Mouse (Mus musculus) heart, adult 2 months (tissue): ENCODE data around the gene Hadha. TPM values are rescaled to one million over a fixed set of nuclear protein-coding genes. Genes with fewer than 3 reads are reported as not detected.

ENCODE experiments used
- DNase-seq, 2 experiments: peaks; one replicate each; pipeline ENCODE4 v3.0.0; 2021
- H3K27ac ChIP-seq: fragments of 200-600 bp; 2 replicates; pipeline ENCODE4 v1.8.1; 2022
- H3K27me3 ChIP-seq: fragments of 200-500 bp; 2 replicates; pipeline ENCODE4 v1.6.1; 2012; ENCODE audit warnings: mild to moderate bottlenecking, low read length, inconsistent platforms, mixed read lengths; ENCODE audit not compliant: control insufficient read depth, insufficient read depth
- H3K36me3 ChIP-seq: fragments of 200-500 bp; 2 replicates; pipeline ENCODE4 v1.6.1; 2012; ENCODE audit warnings: low read length, inconsistent platforms; ENCODE audit not compliant: control insufficient read depth, insufficient read depth
- H3K4me1 ChIP-seq: fragments of 200-500 bp; 2 replicates; pipeline ENCODE4 v1.6.1; 2011; ENCODE audit warnings: low read length; ENCODE audit not compliant: control insufficient read depth, insufficient read depth
- H3K4me3 ChIP-seq: fragments of 200-600 bp; 2 replicates; pipeline ENCODE4 v1.8.1; 2022
- H3K79me2 ChIP-seq: fragments of 200-500 bp; replicated peaks from 2 replicates; pipeline ENCODE4 v1.6.1; 2012; ENCODE audit warnings: mild to moderate bottlenecking, inconsistent platforms, low read length, moderate library complexity, mixed read lengths; ENCODE audit not compliant: control insufficient read depth, insufficient read depth
- H3K9ac ChIP-seq: fragments of 200-500 bp; 2 replicates; pipeline ENCODE4 v1.6.1; 2012; ENCODE audit warnings: low read depth, mild to moderate bottlenecking, control low read depth, inconsistent platforms, low read length, mixed read lengths
- CTCF ChIP-seq: fragments of 200-600 bp; IDR thresholded peaks from 2 replicates; pipeline ENCODE4 v1.8.1; 2022; ENCODE audit warnings: antibody characterized with exemption, mild to moderate bottlenecking, moderate library complexity
- EP300 ChIP-seq: fragments of 200-500 bp; IDR thresholded peaks from 2 replicates; pipeline ENCODE4 v1.6.1; 2011; ENCODE audit warnings: low read depth, low read length, control low read depth; ENCODE audit not compliant: insufficient read depth
- POLR2A ChIP-seq: fragments of 200-500 bp; IDR thresholded peaks from 2 replicates; pipeline ENCODE4 v1.6.1; 2011; ENCODE audit warnings: mild to moderate bottlenecking, low read depth, low read length, control low read depth; ENCODE audit not compliant: insufficient read depth
- WGBS: fragments of 180-500 bp; shearing (Covaris S2); methylation state at CpG from one replicate; pipeline ENCODE4 v1.1.7; 2018; 5-methylcytosine and 5-hydroxymethylcytosine counted together
- intact Hi-C: fragments of 180-260 bp; cut with DNase I; formaldehyde crosslinking; loops from one replicate; pipeline ENCODE4 v1.15.1; 2025
- polyA plus RNA-seq: library from polyadenylated mRNA; depleted of rRNA; stranded (reverse); fragments of >200 nt; gene quantifications from 2 replicates; pipeline ENCODE4 v1.2.3, GENCODE M21; 2012
- total RNA-seq, 2 experiments: library from RNA; stranded (reverse); gene quantifications; 2 replicates each; pipeline ENCODE4 v1.2.3; 2021

Hadha gene
- total and polyA plus RNA-seq, 3 experiments: 367 to 1,333 (median 1,174) TPM

DNA sequence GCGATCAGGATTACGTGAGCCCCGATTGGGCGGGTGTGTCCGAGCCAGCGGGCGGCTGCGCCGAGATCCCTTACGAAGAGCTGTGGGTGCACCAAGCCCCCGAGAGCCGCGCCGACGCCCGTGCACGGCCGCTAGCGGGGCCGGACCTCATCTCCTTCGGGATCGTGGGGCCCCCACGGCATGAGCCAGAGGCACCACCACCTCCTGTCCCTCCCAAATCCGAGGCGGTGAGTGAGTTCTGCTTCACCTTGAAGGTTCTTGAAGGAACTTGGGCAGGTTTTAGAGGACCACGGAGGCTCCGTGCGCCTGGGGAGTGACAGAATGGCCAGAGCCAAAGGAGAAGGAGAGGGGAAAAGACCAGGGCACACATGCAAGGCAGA is 40.2 kb downstream of the Hadha start:
- intact Hi-C loops: loop anchor here (10.0 kb wide), 1 partner anchor 290 kb away; no protein-coding TSS in a partner anchor

DNA sequence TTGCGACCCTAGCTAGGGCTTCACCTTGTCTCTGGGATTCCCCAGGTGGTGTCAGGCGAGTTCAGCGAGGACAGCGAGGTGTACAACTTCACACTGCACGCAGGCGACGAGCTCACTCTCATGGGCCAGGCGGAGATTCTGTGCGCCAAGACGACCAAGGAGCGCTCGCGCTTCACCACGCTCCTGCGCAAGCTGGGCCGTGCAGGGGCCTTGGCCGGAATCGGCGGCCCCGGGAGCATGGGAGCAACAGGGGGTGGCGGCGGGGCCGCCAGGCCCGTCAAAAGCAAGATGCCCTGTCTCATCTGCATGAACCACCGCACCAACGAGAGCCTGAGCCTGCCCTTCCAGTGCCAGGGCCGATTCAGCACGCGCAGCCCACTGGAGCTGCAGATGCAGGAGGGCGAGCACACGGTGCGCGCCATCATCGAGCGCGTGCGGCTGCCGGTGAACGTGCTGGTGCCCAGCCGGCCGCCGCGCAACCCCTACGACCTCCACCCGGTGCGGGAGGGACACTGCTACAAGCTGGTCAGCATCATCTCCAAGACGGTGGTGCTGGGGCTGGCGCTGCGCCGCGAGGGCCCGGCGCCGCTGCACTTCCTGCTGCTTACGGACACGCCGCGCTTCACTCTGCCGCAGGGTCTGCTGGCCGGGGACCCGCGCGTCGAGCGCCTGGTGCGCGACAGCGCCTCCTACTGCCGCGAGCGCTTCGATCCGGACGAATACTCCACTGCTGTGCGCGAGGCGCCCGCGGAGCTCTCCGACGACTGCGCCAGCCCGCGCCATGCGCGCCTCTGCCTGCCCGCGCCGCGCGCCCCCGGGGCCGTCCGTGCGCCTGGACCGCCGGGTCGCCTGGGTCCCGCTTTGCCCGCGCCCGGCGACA is 40.8 kb downstream of the Hadha start:
- H3K36me3 ChIP-seq: no peaks in the 10 kb centered on the region
- H3K27ac ChIP-seq: no peak overlapping the region
- no peaks in the 10 kb centered on the region for H3K79me2 ChIP-seq
- WGBS: 2% methylated on average over 102 of the region's 103 CpGs
- no peaks in the 10 kb centered on the region for H3K27me3 ChIP-seq
- H3K4me3 ChIP-seq: peak overlapping the region; percentile 50
- intact Hi-C loops: loop anchor here (10.0 kb wide), 1 partner anchor 289 kb away; no protein-coding TSS in a partner anchor
- H3K4me1 ChIP-seq: peaks cover 1% of the 10 kb centered on the region; the same call in 1 of the 2 replicates
- peak; percentile 70 to 80 for DNase-seq
- TF ChIP-seq POLR2A: no peak
- TF ChIP-seq CTCF: peak; percentile 78
- H3K9ac ChIP-seq: peak overlapping the region; percentile 56

More for the DNA sequence above, 40.2 kb downstream of the Hadha start:
- Histone ChIP-seq H3K79me2 (no peaks in the 10 kb centered on the region), H3K4me1 (peaks cover 1% of the 10 kb centered on the region; the same call in 1 of the 2 replicates), H3K27me3 (no peaks in the 10 kb centered on the region), H3K36me3 (no peaks in the 10 kb centered on the region), H3K9ac (peak overlapping the region; percentile 56; the same call in 1 of the 2 replicates), H3K27ac (no peak overlapping the region), H3K4me3 (peak overlapping the region; percentile 50)
- DNase-seq: no peak
- TF ChIP-seq EP300: no peak
- WGBS: 1% methylated on average over 28 of the region's 28 CpGs

- Histone ChIP-seq H3K36me3 (no peaks in the 10 kb centered on the region), H3K9ac (no peak overlapping the region), H3K27me3 (peaks cover 1% of the 10 kb centered on the region; the same call in 1 of the 2 replicates), H3K4me1 (peaks cover 1% of the 10 kb centered on the region; the same call in 1 of the 2 replicates), H3K27ac (no peak overlapping the region), H3K79me2 (no peaks in the 10 kb centered on the region), H3K4me3 (no peak overlapping the region)
- DNase-seq: no peak
- 0 out of 2 replicates have a peak, but pooled peaks have one; percentile 12 for TF ChIP-seq CTCF
- no peak for TF ChIP-seq EP300
- intact Hi-C loops: loop anchor here (10.0 kb wide), 1 partner anchor 288 kb away; no protein-coding TSS in a partner anchor
- 93% methylated on average over 3 of the region's 3 CpGs for WGBS
Observed at GRCm38 (mm10) chr5:30112533-30113068, 42.4 kb downstream of the Hadha start.

- TF ChIP-seq CTCF: no peak; the same call in 1 of the 2 replicates
- TF ChIP-seq EP300: no peak
- no peak for TF ChIP-seq POLR2A
- H3K36me3 ChIP-seq: no peaks in the 10 kb centered on the region
- peaks cover 1% of the 10 kb centered on the region; the same call in 1 of the 2 replicates for H3K4me1 ChIP-seq
- no peak overlapping the region for H3K9ac ChIP-seq
- DNase-seq: no peak
- 68% methylated on average over 3 of the region's 3 CpGs for WGBS
- intact Hi-C loops: loop anchor here (10.0 kb wide), 1 partner anchor 287 kb away; no protein-coding TSS in a partner anchor
- H3K79me2 ChIP-seq: no peaks in the 10 kb centered on the region
- H3K4me3 ChIP-seq: no peak overlapping the region
- H3K27me3 ChIP-seq: peaks cover 2% of the 10 kb centered on the region; the same call in 1 of the 2 replicates
- no peak overlapping the region for H3K27ac ChIP-seq
Observed at GRCm38 (mm10) chr5:30111771-30112170, 43.2 kb downstream of the Hadha start.

- peaks cover 2% of the 10 kb centered on the region; the same call in 1 of the 2 replicates for H3K27me3 ChIP-seq
- H3K36me3 ChIP-seq: no peaks in the 10 kb centered on the region
- no peaks in the 10 kb centered on the region for H3K79me2 ChIP-seq
- peak; percentile 43 to 57 for DNase-seq
- no peak overlapping the region for H3K9ac ChIP-seq
- H3K4me1 ChIP-seq: peaks cover 1% of the 10 kb centered on the region; the same call in 1 of the 2 replicates
- intact Hi-C loops: loop anchor here (10.0 kb wide), 1 partner anchor 286 kb away; no protein-coding TSS in a partner anchor
- peak overlapping the region; percentile 26 for H3K4me3 ChIP-seq
- TF ChIP-seq POLR2A: no peak
- TF ChIP-seq CTCF: peak; percentile 55
- H3K27ac ChIP-seq: no peak overlapping the region
- 7% methylated on average over 18 of the region's 18 CpGs for WGBS
Observed at GRCm38 (mm10) chr5:30111126-30111525, 43.8 kb downstream of the Hadha start.
